Mouse (Mus musculus): ENCODE measurements around the gene Fam214a. TPM values are rescaled to one million over a fixed set of nuclear protein-coding genes. Genes with fewer than 3 reads are reported as not detected.
A peak's percentile ranks its signal among the peaks of the same experiment; 100 is the strongest.

Gene Fam214a
- total and polyA plus RNA-seq, 2 experiments, result 14.5 to 116 TPM

DNA sequence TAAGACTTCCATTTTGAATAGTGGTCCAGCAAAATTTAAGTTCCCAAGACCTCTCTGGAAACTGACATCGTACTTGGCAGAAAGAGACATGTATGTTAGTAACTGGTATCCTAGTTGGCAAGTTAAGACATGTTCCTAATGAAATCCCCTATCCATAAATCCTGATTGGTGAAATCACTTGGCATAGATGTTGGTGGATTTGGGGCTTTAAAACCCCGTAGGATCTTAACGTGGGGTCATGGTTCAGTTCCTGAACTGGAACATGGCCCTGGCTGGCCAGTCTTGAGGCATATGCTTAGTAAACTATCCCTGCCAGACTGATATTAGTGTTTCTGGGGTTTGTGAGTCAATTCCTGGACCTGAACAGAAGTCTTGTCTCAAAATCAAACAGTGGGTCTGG lies 14.9 kb upstream of the Fam214a start:
- H3K79me2 ChIP-seq (ENCODE audit: control insufficient read depth, insufficient read depth, low read length), result no peaks in the 10 kb centered on the region
- no peak overlapping the region for H3K9ac ChIP-seq (ENCODE audit: low read depth, low read length)
- no peak for DNase-seq (ENCODE audit: extremely low read depth, low read depth, low spot score)
- H3K4me1 ChIP-seq (ENCODE audit: control insufficient read depth, insufficient read depth, low read length), result peaks cover 4% of the 10 kb centered on the region; the same call in 1 of the 2 replicates
- TF ChIP-seq POLR2A (IDR thresholded peaks at IDR 0.05; ENCODE audit: extremely low read depth, insufficient read depth, low read length) (no peak), CTCF (IDR thresholded peaks at IDR 0.05; ENCODE audit: low read depth, low read length) (no peak)
- H3K27me3 ChIP-seq (ENCODE audit: control insufficient read depth, insufficient read depth, low read length), result no peaks in the 10 kb centered on the region
- no peaks in the 10 kb centered on the region for H3K36me3 ChIP-seq (ENCODE audit: control insufficient read depth, insufficient read depth, low read length)
- no peak overlapping the region for H3K4me3 ChIP-seq (ENCODE audit: insufficient read depth, low read depth, low read length)
- 50% methylated on average over 3 of the region's 3 CpGs for WGBS
- H3K27ac ChIP-seq (replicated peaks; ENCODE audit: insufficient read depth, low read depth, low read length), result peak overlapping the region; percentile 44

DNA sequence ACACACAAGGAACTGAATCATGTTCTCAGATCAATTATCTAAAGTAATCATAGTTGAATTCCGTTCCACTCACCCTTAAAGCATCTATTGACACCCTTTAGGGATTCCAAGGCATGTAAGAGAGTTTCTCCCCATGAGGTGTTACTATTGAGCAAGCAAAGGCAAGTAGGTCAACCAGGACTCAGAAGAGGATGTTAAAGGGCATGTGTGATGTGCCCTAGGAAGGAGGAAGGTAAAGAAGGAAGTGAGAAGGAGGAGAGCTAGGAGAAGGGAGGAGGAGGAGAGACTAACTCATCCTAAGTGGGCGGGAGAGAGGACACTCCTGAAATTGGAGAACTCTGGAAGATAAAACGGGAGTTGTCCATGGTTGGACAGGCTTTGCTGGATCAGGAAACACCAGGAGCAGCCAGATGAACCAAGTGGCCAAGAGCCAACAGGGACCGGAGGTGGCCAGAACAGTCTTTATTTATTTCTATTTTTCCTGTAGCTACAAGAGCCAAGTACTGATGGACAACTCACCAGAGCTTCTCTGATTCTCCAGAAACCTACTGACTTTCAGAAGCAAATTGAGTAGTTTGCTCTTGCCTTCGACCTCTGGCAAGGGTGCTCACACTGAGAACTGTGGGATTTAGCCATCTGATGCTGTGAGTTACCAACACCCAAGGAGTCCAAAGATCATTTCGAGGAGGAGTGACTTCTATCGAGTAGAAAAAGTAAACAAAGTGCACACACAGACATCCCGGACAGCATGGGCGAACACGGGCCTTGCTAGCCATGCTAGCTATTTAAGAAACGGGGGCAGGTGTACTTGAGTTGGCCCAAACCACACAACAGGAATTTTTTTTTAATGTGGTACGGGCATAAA lies 13.8 kb upstream of the Fam214a start:
- no peaks in the 10 kb centered on the region for H3K27me3 ChIP-seq (ENCODE audit: control insufficient read depth, insufficient read depth, low read length)
- peak overlapping the region; percentile 90 for H3K27ac ChIP-seq (replicated peaks; ENCODE audit: insufficient read depth, low read depth, low read length)
- WGBS, result 14% methylated on average over 12 of the region's 12 CpGs
- no peak for TF ChIP-seq CTCF (IDR thresholded peaks at IDR 0.05; ENCODE audit: low read depth, low read length)
- no peak for TF ChIP-seq POLR2A (IDR thresholded peaks at IDR 0.05; ENCODE audit: extremely low read depth, insufficient read depth, low read length)
- H3K36me3 ChIP-seq (ENCODE audit: control insufficient read depth, insufficient read depth, low read length), result no peaks in the 10 kb centered on the region
- 0 out of 2 replicates have a peak overlapping the region, but pooled peaks have one; percentile 13 for H3K4me3 ChIP-seq (ENCODE audit: insufficient read depth, low read depth, low read length)
- no peaks in the 10 kb centered on the region for H3K79me2 ChIP-seq (ENCODE audit: control insufficient read depth, insufficient read depth, low read length)
- H3K4me1 ChIP-seq (ENCODE audit: control insufficient read depth, insufficient read depth, low read length), result peaks cover 4% of the 10 kb centered on the region; the same call in 1 of the 2 replicates
- peak overlapping the region; percentile 52 for H3K9ac ChIP-seq (ENCODE audit: low read depth, low read length)
- DNase-seq (ENCODE audit: extremely low read depth, low read depth, low spot score), result peak; percentile 99

DNA sequence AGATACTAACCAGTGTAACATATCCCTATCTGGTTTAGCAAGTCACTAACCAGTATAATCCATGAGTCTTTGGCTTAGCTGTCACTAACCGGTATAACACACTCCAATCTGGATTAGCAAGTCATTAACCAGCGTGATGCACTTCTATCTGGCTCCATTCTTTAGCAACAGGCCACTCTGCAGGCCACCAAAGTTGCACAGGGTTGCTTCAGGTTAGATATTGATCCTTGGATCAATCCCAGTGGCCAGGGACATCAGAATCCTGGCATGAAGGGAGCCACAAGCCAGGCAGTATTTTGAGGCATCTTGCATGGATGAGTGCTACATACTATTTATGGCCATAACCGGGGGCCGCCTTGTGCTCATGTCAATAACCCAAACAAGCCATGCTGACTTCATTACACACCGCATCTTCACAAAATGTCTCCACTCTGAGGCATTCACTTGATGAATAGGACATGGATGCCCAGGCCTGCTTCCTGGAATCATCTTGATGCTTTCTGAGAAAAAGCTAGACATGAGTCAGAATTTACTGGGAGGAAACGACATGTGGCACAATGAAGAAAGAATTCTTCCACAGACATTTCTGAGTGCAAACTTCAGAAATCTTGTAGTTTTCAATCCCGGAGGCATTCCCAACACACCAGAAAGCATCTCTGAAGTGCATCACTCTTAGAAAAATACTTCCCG lies 5.8 kb upstream of the Fam214a start:
- Histone ChIP-seq H3K79me2 (ENCODE audit: control insufficient read depth, insufficient read depth, low read length) (no peaks in the 10 kb centered on the region), H3K4me1 (ENCODE audit: control insufficient read depth, insufficient read depth, low read length) (peaks cover 10% of the 10 kb centered on the region; the same call in 1 of the 2 replicates), H3K4me3 (ENCODE audit: insufficient read depth, low read depth, low read length) (no peak overlapping the region), H3K36me3 (ENCODE audit: control insufficient read depth, insufficient read depth, low read length) (no peaks in the 10 kb centered on the region), H3K27me3 (ENCODE audit: control insufficient read depth, insufficient read depth, low read length) (no peaks in the 10 kb centered on the region), H3K9ac (ENCODE audit: low read depth, low read length) (peak overlapping the region; percentile 43; the same call in 1 of the 2 replicates), H3K27ac (replicated peaks; ENCODE audit: insufficient read depth, low read depth, low read length) (peak overlapping the region; percentile 87)
- WGBS, result 32% methylated on average over 8 of the region's 8 CpGs
- DNase-seq (ENCODE audit: extremely low read depth, low read depth, low spot score), result peak; percentile 96
- no peak for TF ChIP-seq CTCF (IDR thresholded peaks at IDR 0.05; ENCODE audit: low read depth, low read length)
- no peak for TF ChIP-seq POLR2A (IDR thresholded peaks at IDR 0.05; ENCODE audit: extremely low read depth, insufficient read depth, low read length)

DNA sequence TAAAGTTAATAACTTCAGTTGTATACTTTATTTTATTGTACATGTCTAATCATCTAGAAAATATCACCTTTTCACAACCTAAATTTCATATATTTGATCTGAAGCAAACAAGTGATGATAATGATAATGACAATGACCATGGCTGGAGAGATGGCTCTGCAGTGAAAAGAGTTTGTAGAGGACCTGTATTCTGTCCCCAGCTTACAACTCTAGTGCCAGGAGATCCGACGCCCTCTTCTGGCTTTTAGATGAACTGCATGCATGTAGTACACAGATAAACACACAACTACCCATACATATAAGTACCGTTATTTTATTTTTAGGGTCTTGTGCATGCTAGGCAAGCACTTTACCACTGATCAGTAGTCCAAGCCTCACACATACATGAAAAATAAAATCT lies 1.2 kb upstream of the Fam214a start:
- H3K9ac ChIP-seq (ENCODE audit: low read depth, low read length), result no peak overlapping the region
- H3K4me3 ChIP-seq (ENCODE audit: insufficient read depth, low read depth, low read length), result no peak overlapping the region
- peaks cover 3% of the 10 kb centered on the region; the same call in 1 of the 2 replicates for H3K79me2 ChIP-seq (ENCODE audit: control insufficient read depth, insufficient read depth, low read length)
- TF ChIP-seq POLR2A (IDR thresholded peaks at IDR 0.05; ENCODE audit: extremely low read depth, insufficient read depth, low read length) (no peak), CTCF (IDR thresholded peaks at IDR 0.05; ENCODE audit: low read depth, low read length) (0 out of 2 replicates have a peak, but pooled peaks have one; percentile 18)
- DNase-seq (ENCODE audit: extremely low read depth, low read depth, low spot score), result peak; percentile 22
- peaks cover 8% of the 10 kb centered on the region; the same call in 1 of the 2 replicates for H3K4me1 ChIP-seq (ENCODE audit: control insufficient read depth, insufficient read depth, low read length)
- no peak overlapping the region for H3K27ac ChIP-seq (replicated peaks; ENCODE audit: insufficient read depth, low read depth, low read length)
- H3K36me3 ChIP-seq (ENCODE audit: control insufficient read depth, insufficient read depth, low read length), result peaks cover 15% of the 10 kb centered on the region
- WGBS, result 32% methylated on average over 3 of the region's 3 CpGs
- no peaks in the 10 kb centered on the region for H3K27me3 ChIP-seq (ENCODE audit: control insufficient read depth, insufficient read depth, low read length)

DNA sequence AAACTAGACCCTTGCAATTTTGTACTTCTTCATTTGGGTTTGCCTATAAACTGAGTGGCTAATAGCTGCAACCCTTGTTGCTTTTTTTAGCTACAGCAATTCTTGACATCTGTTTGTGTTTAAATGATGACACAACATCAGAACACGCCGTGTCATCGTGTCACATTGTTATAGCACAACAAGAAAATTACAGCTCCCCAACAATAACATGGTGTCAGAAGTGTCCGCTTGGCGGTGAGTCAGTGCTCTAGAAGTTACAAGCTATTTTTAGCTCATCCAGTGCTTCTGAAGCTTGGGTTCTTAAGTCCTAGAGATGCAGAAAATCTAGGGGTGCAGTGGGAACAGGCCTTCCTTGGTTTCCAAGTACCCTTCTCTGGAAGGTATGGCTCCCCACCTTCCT lies 578 bp upstream of the Fam214a start:
- TF ChIP-seq CTCF (IDR thresholded peaks at IDR 0.05; ENCODE audit: low read depth, low read length) (no peak), POLR2A (IDR thresholded peaks at IDR 0.05; ENCODE audit: extremely low read depth, insufficient read depth, low read length) (no peak)
- WGBS, result 47% methylated on average over 5 of the region's 5 CpGs
- Histone ChIP-seq H3K27me3 (ENCODE audit: control insufficient read depth, insufficient read depth, low read length) (no peaks in the 10 kb centered on the region), H3K79me2 (ENCODE audit: control insufficient read depth, insufficient read depth, low read length) (peaks cover 3% of the 10 kb centered on the region; the same call in 1 of the 2 replicates), H3K4me1 (ENCODE audit: control insufficient read depth, insufficient read depth, low read length) (peaks cover 5% of the 10 kb centered on the region; the same call in 1 of the 2 replicates), H3K9ac (ENCODE audit: low read depth, low read length) (no peak overlapping the region), H3K36me3 (ENCODE audit: control insufficient read depth, insufficient read depth, low read length) (peaks cover 15% of the 10 kb centered on the region), H3K4me3 (ENCODE audit: insufficient read depth, low read depth, low read length) (no peak overlapping the region), H3K27ac (replicated peaks; ENCODE audit: insufficient read depth, low read depth, low read length) (peak overlapping the region; percentile 30; the same call in 1 of the 2 replicates)
- DNase-seq (ENCODE audit: extremely low read depth, low read depth, low spot score), result no peak
